Mouse (Mus musculus) stomach, embryonic 14.5 days (tissue): ENCODE data around the gene Spag8. TPM values are rescaled to one million over a fixed set of nuclear protein-coding genes. Genes with fewer than 3 reads are reported as not detected.

Experiments
- ATAC-seq: fragments of 200-750 bp; cut with Nextera tagmentation; 2 replicates; pipeline ENCODE4 v1.8.0; 2017; ENCODE audit warnings: low read depth, moderate TSS enrichment; ENCODE audit not compliant: insufficient number of reproducible peaks, insufficient read depth, low FRiP score
- H3K27ac ChIP-seq: fragments of 300-500 bp; sonication (generic); 2 replicates; pipeline ENCODE4 v1.5.1; 2014; ENCODE audit warnings: mild to moderate bottlenecking, low read length, moderate library complexity, mixed read lengths
- H3K27me3 ChIP-seq: fragments of 300-500 bp; sonication (generic); 2 replicates; pipeline ENCODE4 v1.6.1; 2014; ENCODE audit warnings: low read length, control low read depth, mixed read lengths; ENCODE audit not compliant: control insufficient read depth, insufficient read depth
- H3K36me3 ChIP-seq: fragments of 300-500 bp; sonication (generic); 2 replicates; pipeline ENCODE4 v1.6.1; 2014; ENCODE audit warnings: mild to moderate bottlenecking, control low read depth, low read length, moderate library complexity, mixed read lengths; ENCODE audit not compliant: control insufficient read depth, insufficient read depth
- H3K4me1 ChIP-seq: fragments of 300-500 bp; sonication (generic); 2 replicates; pipeline ENCODE4 v1.6.1; 2014; ENCODE audit warnings: low read length, control low read depth, mixed read lengths; ENCODE audit not compliant: control insufficient read depth, insufficient read depth
- H3K4me2 ChIP-seq: fragments of 300-500 bp; sonication (generic); replicated peaks from 2 replicates; pipeline ENCODE4 v1.6.1; 2014; ENCODE audit warnings: low read depth, low read length, control low read depth
- H3K4me3 ChIP-seq: fragments of 300-500 bp; sonication (generic); 2 replicates; pipeline ENCODE4 v1.5.1; 2014; ENCODE audit warnings: low read depth, low read length, control low read depth
- H3K9ac ChIP-seq: fragments of 300-500 bp; sonication (generic); replicated peaks from 2 replicates; pipeline ENCODE4 v1.6.1; 2014; ENCODE audit warnings: low read depth, mild to moderate bottlenecking, control low read depth, low read length, moderate library complexity, mixed read lengths
- H3K9me3 ChIP-seq: fragments of 300-500 bp; sonication (generic); 2 replicates; pipeline ENCODE4 v1.6.1; 2016; ENCODE audit warnings: low read depth, low read length, control low read depth; ENCODE audit not compliant: control insufficient read depth
- WGBS: fragments of 180-500 bp; shearing (Covaris S2); extraction: QIAGEN DNeasy Blood & Tissue Kit; methylation state at CpG from one replicate; pipeline ENCODE4 v1.1.7; 2014; 5-methylcytosine and 5-hydroxymethylcytosine counted together
- polyA plus RNA-seq: library from polyadenylated mRNA; unstranded; fragments of >200 nt; fragmentation: Nextera tagmentation; extraction: Ambion mirVana; gene quantifications from 2 replicates; pipeline ENCODE4 v1.2.1, GENCODE M21; 2014

Gene Spag8
- polyA plus RNA-seq, 1 experiment from 2014 or later = 1.7 TPM

DNA sequence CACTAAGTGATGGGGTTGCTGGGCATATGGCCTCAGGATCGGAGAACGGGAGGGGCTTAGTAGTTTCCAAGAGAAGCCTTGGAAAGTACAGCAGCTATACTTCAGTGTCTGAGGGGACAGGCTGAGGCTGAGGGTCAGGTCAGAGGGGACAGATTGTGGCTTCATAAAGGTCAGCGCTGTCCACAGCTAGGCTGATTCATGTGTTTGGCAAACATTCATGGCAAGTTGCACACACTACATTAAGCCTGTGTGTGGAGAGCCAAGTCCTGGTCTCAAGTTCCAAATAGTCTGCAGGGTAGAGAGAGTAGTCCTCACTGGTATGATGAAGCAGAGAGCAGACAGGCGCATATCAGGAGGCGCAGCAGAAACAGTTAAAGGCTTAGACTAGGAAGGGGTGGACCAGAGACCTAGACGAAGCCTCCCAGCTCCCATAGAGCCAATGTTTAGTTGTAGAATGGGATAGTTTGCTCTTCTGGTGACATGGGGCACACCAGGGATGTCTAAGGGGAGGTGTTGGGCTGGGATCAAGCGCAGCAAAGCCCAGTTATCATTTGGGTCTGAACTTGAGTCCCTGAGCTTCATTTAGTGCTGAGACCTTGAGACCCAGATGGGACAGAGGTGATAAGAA, 26.1 kb upstream of the Spag8 start:
- Histone ChIP-seq H3K27me3 (no peaks in the 10 kb centered on the region), H3K9ac (no peak overlapping the region), H3K4me1 (no peaks in the 10 kb centered on the region), H3K27ac (no peak overlapping the region), H3K36me3 (peaks cover 27% of the 10 kb centered on the region), H3K4me3 (no peak overlapping the region), H3K4me2 (no peak overlapping the region), H3K9me3 (no peaks in the 10 kb centered on the region)
- ATAC-seq = no peak
- 85% methylated on average over 7 of the region's 7 CpGs for WGBS

DNA sequence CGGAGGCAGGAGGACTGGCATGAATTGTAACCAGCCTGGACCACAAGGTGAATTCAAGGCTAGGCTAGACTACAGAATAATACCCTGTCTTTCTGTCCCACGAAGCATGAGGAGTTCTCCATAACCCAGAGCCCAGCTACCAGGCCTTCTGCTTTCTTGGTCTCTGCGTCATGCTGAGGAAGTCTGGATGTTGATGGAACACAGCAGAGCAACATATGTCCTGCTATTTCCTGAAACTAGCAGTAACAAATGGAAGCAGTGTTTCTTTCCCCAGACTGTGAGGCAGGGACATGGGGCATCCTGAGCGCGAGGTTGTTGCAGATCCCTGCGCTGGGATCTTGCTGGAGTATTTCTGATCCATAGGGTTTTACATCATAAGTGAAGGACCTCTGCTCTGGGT, 25.1 kb upstream of the Spag8 start:
- H3K9me3 ChIP-seq = no peaks in the 10 kb centered on the region
- no peak overlapping the region for H3K4me2 ChIP-seq
- no peak overlapping the region for H3K27ac ChIP-seq
- peaks cover 29% of the 10 kb centered on the region for H3K36me3 ChIP-seq
- 88% methylated on average over 6 of the region's 6 CpGs for WGBS
- no peak overlapping the region for H3K4me3 ChIP-seq
- H3K9ac ChIP-seq = no peak overlapping the region
- H3K4me1 ChIP-seq = no peaks in the 10 kb centered on the region
- ATAC-seq = no peak
- no peaks in the 10 kb centered on the region for H3K27me3 ChIP-seq

GRCm38 (mm10) chr4:43675608-43676007, 22.2 kb upstream of the Spag8 start:
- no peak for ATAC-seq
- Histone ChIP-seq H3K27ac (no peak overlapping the region), H3K36me3 (peaks cover 17% of the 10 kb centered on the region), H3K4me1 (0 out of 2 replicates have a peak, but pooled peaks cover 3% of the 10 kb centered on the region), H3K4me2 (no peak overlapping the region), H3K4me3 (no peak overlapping the region), H3K27me3 (no peaks in the 10 kb centered on the region), H3K9ac (no peak overlapping the region), H3K9me3 (no peaks in the 10 kb centered on the region)
- 79% methylated on average over 4 of the region's 4 CpGs for WGBS

- Histone ChIP-seq H3K4me2 (no peak overlapping the region), H3K36me3 (peaks cover 17% of the 10 kb centered on the region), H3K4me3 (no peak overlapping the region), H3K9ac (no peak overlapping the region), H3K27me3 (no peaks in the 10 kb centered on the region), H3K27ac (no peak overlapping the region), H3K4me1 (peaks cover 5% of the 10 kb centered on the region; the same call in 1 of the 2 replicates), H3K9me3 (no peaks in the 10 kb centered on the region)
- no peak for ATAC-seq
- WGBS = 69% methylated on average over 5 of the region's 5 CpGs
Measured at GRCm38 (mm10) chr4:43674974-43675373, 21.6 kb upstream of the Spag8 start.

- Histone ChIP-seq H3K27ac (no peak overlapping the region), H3K4me2 (no peak overlapping the region), H3K36me3 (peaks cover 17% of the 10 kb centered on the region), H3K4me1 (peaks cover 10% of the 10 kb centered on the region; the same call in 1 of the 2 replicates), H3K4me3 (no peak overlapping the region), H3K27me3 (no peaks in the 10 kb centered on the region), H3K9ac (no peak overlapping the region), H3K9me3 (no peaks in the 10 kb centered on the region)
- no peak for ATAC-seq
- 74% methylated on average over 8 of the region's 8 CpGs for WGBS
Measured at GRCm38 (mm10) chr4:43673703-43674102, 20.3 kb upstream of the Spag8 start.

DNA sequence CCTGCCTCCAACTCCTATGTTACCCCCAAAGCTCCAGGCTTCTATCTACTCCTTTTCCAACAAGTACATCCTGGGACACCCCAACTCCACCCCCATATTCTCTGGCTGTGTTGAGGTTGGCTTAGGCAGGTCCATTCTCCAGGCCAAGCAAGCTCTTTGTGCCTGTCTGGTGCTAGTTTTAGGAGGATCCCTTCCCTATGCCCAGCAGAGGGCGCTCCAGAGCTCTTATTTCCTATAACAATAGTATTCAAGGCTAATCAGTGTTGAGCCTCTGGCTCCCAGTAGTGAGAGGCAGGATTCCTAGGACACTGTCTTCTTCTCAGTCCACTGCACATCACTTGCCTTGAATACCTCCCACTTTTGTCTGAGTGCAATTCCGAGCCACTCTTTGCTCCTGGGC, 18.7 kb upstream of the Spag8 start:
- Histone ChIP-seq H3K9ac (no peak overlapping the region), H3K9me3 (no peaks in the 10 kb centered on the region), H3K4me2 (no peak overlapping the region), H3K27me3 (no peaks in the 10 kb centered on the region), H3K4me1 (peaks cover 13% of the 10 kb centered on the region; the same call in 1 of the 2 replicates), H3K4me3 (no peak overlapping the region), H3K36me3 (peaks cover 10% of the 10 kb centered on the region; the same call in 1 of the 2 replicates), H3K27ac (no peak overlapping the region)
- WGBS = 9% methylated on average over 2 of the region's 2 CpGs
- ATAC-seq = no peak

- Histone ChIP-seq H3K27me3 (0 out of 2 replicates have a peak, but pooled peaks cover 4% of the 10 kb centered on the region), H3K27ac (peak overlapping the region; percentile 48; the same call in 1 of the 2 replicates), H3K4me3 (peak overlapping the region; percentile 85), H3K4me1 (peaks cover 13% of the 10 kb centered on the region; the same call in 1 of the 2 replicates), H3K9ac (peak overlapping the region; percentile 89), H3K36me3 (peaks cover under 1% of the 10 kb centered on the region; the same call in 1 of the 2 replicates), H3K9me3 (no peaks in the 10 kb centered on the region), H3K4me2 (peak overlapping the region; percentile 79)
- peak; percentile 76 for ATAC-seq
- WGBS = 0% methylated on average over 14 of the region's 25 CpGs
Measured at GRCm38 (mm10) chr4:43669428-43669794, 16.0 kb upstream of the Spag8 start.

DNA sequence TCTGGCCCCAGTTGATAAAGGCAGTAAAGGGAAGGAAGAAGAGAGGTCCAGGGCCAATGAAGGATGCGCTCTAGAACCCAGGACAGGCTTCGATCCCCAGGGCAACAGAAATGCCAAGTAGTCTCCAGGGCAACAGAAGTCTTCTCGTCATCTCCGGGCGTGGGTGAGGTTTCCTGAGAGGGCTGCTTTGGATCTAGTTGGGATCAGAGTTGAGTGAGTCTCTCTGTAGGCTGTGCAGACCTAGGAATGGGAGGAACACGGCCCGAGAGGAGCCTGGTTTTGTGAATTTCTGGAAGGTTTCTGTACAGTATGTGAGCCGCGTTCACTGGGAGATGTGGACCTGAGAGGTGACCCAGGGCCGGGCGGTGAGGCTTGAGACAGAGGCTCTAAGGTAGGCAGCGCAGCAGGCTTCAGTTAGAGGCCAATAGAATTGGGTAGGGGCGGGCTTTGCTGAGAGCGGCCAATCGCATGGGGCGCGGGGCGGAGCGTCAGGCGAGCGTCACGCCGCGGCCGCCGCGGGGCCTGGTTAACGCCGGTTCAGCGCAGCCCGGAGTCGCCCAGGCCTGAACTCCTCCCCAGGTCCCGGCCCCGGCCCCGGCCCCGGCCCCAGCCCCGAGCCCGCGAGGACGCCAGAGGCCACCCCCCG, 15.5 kb upstream of the Spag8 start, which contains the start of the genes Tmem8b and Fam221b:
Tmem8b (plus strand) TSS at position 190 of the 646 bp plus-strand sequence.
Fam221b (minus strand) TSS at position 364 of the 646 bp plus-strand sequence.
- Histone ChIP-seq H3K4me1 (peaks cover 13% of the 10 kb centered on the region; the same call in 1 of the 2 replicates), H3K9ac (peak within 1 kb of the TSS; percentile 89), H3K4me2 (peak within 1 kb of the TSS; percentile 79), H3K27ac (peak within 1 kb of the TSS; percentile 48; the same call in 1 of the 2 replicates), H3K4me3 (peak within 1 kb of the TSS; percentile 85), H3K36me3 (no peaks in the 10 kb centered on the region), H3K9me3 (no peaks in the 10 kb centered on the region), H3K27me3 (0 out of 2 replicates have a peak, but pooled peaks cover 4% of the 10 kb centered on the region)
- 2% methylated on average over 36 of the region's 41 CpGs for WGBS
- peak; percentile 91 for ATAC-seq
